Mouse (Mus musculus): ENCODE results near the gene Igsf11.

Igsf11 gene

DNA sequence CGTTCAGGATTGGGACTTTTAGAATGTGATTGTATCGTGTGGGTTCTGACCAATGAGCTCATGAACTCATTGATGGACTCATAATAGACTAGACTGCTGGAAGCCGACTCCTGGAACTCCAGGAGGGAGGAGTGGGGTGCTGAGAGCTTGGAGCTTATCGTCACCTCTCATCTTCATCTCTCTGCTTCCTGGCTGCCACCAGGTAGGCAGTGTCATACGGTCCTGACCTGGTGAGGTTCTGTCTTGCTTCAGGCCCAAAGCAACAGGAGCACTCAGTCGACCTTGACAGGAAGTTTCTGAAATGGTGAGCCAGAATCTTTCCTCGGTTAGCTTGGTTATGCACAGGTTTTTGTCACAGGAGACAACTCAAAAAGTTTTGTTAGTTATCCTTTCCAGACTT lies at the start of gene Igsf11:
Gene Igsf11 (plus strand): TSS at position 301 of the 400 bp plus-strand sequence.
- DNase-seq (ENCODE audit: low read depth in 2 of 2, low spot score in 2 of 2), result no peak

DNA sequence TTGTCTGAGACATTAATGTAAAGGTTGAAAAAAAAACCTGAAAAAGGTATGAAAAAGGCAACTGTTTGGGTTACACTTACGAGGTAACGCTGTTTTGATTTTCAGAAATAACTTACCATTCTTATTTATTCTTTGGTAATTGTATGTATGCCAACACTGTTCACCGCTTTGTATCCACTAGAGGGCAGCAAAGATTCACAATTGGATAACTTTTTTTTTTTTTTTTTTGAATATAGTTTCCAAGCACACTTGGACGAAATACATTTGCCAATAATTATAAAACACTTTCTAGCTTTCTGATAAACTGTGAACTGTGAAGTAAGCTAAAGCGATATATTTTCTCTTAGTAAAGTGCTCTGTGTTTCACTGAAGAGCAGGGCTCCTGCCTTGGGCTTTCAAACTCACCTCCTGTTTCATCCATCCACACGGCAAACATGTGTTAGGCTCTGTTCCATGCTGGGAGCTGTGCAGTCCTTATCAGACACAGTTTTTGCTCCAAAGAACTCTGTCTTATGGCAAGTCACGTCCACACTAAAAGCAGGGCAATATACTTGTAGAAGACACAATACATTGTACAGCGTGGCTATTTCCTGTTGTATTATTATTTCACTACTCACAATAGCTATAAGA lies 34.2 kb upstream of the Igsf11 start:
- peak in 1 of 2 experiments; percentile 24 for DNase-seq (ENCODE audit: low read depth in 2 of 2, low spot score in 2 of 2)

GRCm38 (mm10) chr16:38860548-38860947 lies 31.9 kb upstream of the Igsf11 start:
- no peak for DNase-seq (ENCODE audit: low read depth in 2 of 2, low spot score in 2 of 2)

DNA sequence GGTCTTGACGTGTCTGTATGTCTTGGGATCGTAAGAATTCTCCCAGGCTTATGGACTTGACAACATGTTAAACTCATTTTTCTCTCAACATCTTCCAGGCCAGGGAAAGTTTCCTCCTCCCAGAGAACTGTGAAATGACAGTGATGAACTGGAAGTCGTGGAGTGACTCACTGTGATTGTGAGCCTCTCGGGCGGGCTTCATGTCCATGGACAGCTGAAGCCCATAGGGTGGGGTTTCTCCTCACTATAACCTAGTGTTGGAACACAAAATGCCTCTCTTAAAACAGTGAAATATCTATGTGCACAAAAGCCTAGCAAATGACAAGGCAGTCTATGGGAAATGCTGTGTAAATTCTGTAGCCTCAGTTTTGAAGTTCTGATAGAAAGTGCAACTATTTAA lies 28.1 kb upstream of the Igsf11 start:
- no peak for DNase-seq (ENCODE audit: low read depth in 2 of 2, low spot score in 2 of 2)

GRCm38 (mm10) chr16:38873231-38873630 lies 19.2 kb upstream of the Igsf11 start:
- no peak for DNase-seq (ENCODE audit: low read depth in 2 of 2, low spot score in 2 of 2)

- DNase-seq (ENCODE audit: low read depth in 2 of 2, low spot score in 2 of 2), result no peak
Observed at GRCm38 (mm10) chr16:38874481-38874880, 18.0 kb upstream of the Igsf11 start.

- no peak for DNase-seq (ENCODE audit: low read depth in 2 of 2, low spot score in 2 of 2)
Observed at GRCm38 (mm10) chr16:38898816-38899425, 6.5 kb downstream of the Igsf11 start.

- DNase-seq (ENCODE audit: low read depth in 2 of 2, low spot score in 2 of 2), result no peak
Observed at GRCm38 (mm10) chr16:38900024-38900423, 7.6 kb downstream of the Igsf11 start.

GRCm38 (mm10) chr16:38902111-38902778 lies 9.8 kb downstream of the Igsf11 start:
- DNase-seq (ENCODE audit: low read depth in 2 of 2, low spot score in 2 of 2), result peak; percentile 65 to 72

- DNase-seq (ENCODE audit: low read depth in 2 of 2, low spot score in 2 of 2), result no peak
Observed at GRCm38 (mm10) chr16:38903020-38903419, 10.5 kb downstream of the Igsf11 start.

DNA sequence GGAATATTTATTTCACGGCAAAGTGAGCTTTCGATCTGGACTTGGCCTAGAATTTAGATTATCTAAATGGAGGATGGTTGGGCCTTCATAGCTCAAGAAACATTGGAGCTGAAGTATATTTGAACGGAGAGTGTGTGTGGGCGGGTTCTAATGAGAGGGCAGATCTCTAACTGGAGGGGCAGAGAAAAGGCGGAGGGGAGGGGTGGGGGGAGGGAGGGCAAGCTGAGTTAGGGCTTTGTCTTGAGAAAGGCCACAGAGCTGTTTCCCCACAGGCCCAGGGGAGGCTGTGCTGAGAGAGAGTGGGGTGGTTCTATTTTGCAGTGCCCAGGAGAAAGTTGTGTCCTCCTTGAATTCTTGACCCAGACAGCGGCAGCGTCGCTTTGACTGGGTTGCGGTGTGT lies 11.7 kb downstream of the Igsf11 start:
- no peak for DNase-seq (ENCODE audit: low read depth in 2 of 2, low spot score in 2 of 2)

GRCm38 (mm10) chr16:38905911-38906310 lies 13.4 kb downstream of the Igsf11 start:
- no peak for DNase-seq (ENCODE audit: low read depth in 2 of 2, low spot score in 2 of 2)

- no peak for DNase-seq (ENCODE audit: low read depth in 2 of 2, low spot score in 2 of 2)
Observed at GRCm38 (mm10) chr16:38908304-38908703, 15.8 kb downstream of the Igsf11 start.

DNA sequence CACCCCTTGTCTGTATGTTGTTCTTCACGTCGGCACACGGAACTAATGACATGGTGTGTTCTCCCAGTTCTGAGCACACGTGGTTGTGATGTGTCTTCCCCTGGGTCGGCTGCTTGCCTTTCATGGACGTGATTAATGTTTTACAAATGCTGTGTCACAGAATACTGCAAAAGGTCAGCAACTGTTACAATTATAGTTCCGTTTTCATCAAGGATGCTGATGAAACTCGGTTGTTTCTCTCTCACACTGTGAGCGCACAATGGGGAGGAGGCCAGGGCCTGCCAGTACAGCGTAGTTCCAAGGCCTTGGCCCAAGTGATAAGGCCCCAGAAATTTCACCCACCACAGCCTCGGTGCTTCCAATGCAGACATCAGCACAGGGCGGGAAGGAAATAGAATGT lies 17.0 kb downstream of the Igsf11 start:
- DNase-seq (ENCODE audit: low read depth in 2 of 2, low spot score in 2 of 2), result no peak

DNA sequence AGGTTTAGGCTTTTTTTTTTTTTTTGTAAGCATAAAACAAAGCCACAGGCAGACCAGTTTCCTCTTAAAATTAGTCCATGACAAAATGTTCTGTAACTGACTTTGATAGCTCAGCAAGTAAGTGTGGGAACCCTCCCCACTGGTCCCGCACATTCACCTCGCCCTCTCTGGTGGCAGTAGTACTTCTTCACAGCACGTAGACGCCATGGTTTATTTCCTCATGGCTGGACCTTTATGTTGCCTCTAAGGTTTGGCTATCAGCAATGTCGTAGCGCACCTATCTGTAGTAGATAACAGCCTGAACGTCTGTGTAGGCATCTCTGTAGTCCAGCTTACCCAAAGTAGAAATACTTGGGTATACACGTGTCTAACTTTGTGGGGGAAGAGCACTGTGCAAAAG lies 17.6 kb downstream of the Igsf11 start:
- no peak for DNase-seq (ENCODE audit: low read depth in 2 of 2, low spot score in 2 of 2)

GRCm38 (mm10) chr16:38915451-38915850 lies 23.0 kb downstream of the Igsf11 start:
- DNase-seq (ENCODE audit: low read depth in 2 of 2, low spot score in 2 of 2), result no peak

- no peak for DNase-seq (ENCODE audit: low read depth in 2 of 2, low spot score in 2 of 2)
Observed at GRCm38 (mm10) chr16:38916053-38916786, 23.7 kb downstream of the Igsf11 start.

DNA sequence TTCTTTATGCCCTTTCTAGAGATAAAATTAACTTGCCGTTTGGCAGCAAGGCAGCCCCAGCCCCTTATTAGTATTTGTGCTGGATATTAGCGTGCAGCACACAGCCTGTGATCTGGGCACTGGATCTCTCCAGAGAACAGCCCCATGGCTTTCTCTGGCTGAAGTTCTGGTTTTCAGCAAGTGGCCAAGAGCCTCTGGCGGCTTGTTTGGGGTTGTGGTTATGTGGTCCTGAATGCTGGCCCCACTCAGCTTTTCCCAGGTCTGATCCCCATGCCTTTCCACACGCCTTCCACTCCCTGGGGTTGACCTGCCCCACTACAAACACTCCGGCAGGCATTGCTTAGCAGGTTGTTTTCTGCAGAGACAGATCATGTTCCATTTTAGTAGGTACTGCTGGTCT lies 24.4 kb downstream of the Igsf11 start:
- DNase-seq (ENCODE audit: low read depth in 2 of 2, low spot score in 2 of 2), result no peak

DNA sequence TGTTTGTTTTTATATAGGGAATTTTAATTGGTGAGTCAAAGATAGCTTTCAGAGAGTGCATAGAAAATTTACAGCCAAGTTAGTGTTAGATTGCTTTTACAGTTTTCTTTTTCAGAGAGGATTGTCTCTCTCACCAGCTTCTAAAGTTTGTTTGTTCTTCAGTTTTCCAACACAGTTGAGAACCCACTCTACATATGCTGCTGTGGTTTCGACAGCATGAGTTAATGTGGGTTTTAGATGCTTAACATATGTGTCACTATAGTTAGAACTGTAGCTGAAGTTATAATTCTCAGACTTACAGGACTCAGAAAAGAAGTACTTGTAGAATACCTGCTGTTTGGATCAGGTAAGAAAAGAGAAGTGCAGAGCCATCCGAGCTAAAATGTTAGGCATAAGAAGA lies 25.6 kb downstream of the Igsf11 start:
- no peak for DNase-seq (ENCODE audit: low read depth in 2 of 2, low spot score in 2 of 2)

DNA sequence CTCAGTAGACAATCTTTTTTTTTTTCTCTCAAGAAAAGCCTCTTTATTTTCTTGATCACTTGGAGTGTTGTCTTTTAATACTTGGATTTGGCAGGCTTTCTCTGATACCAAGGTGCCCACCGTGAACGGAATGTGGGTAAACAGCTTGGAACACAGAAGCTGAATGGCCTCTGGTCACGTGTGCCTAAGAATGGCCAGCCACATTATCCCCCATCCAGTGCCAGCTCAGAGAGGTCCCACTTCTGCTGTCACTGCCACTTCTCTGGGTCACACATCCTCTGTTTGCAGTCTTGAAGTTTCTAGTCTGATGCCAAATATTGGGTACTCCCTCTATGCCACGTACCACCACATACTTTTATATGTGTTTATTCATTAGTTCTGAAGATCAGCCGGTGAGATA lies 28.0 kb downstream of the Igsf11 start:
- no peak for DNase-seq (ENCODE audit: low read depth in 2 of 2, low spot score in 2 of 2)

GRCm38 (mm10) chr16:38924940-38925339 lies 32.5 kb downstream of the Igsf11 start:
- no peak for DNase-seq (ENCODE audit: low read depth in 2 of 2, low spot score in 2 of 2)

DNA sequence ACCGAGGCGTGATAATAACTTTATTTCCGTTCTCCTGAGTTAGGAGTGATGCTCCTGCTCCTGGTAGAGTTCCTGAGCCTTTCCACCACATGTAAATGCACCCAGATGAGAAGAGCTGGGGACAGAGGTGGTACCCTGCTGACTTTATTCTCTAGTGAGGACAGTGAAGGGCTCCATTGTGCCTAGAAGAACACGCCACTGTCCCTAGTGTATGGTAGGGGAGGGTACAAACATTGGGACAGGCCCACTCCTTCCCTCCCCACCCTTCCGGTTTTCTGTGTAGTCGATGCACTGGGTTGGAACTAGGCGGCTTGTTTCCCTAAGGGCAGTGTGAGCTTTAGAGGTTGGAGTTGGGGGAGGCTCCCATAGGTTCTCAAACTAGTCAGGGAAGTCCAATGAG lies 36.3 kb downstream of the Igsf11 start:
- DNase-seq (ENCODE audit: low read depth in 2 of 2, low spot score in 2 of 2), result no peak
